Mouse (Mus musculus): Measurements from ENCODE around the gene Olfr1431. TPM values are rescaled to one million over a fixed set of nuclear protein-coding genes. Genes with fewer than 3 reads are reported as not detected.

The Olfr1431 gene
- polyA plus RNA-seq, 2 experiments: not detected

DNA sequence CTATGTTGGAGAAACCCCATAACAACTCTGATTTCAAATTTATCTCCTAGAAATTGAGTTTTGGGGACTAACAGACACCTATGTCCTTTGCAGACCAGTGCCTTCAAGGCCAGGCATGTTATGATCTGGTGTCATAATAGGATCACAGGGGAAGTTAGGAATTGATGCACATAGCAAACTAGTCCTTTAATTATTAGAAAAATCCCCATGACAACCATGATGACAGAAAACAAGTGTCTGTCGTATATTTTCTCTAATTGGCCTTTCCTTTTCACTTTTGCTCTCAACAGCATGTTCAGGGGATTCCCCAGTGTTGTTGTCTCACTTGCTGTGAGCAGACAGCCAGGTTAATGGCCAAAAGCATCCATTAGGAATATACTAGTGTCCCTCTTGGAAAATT lies 60.3 kb downstream of the Olfr1431 start, which contains the start of gene Olfr235:
Gene Olfr235, plus strand, starts transcription at position 301 of the 400 bp plus-strand sequence.
- Histone ChIP-seq H3K4me3 (replicated peaks; ENCODE audit: low read length) (no peak within 1 kb of the TSS), H3K9ac (ENCODE audit: low read depth, low read length, severe bottlenecking) (no peak within 1 kb of the TSS), H3K36me3 (ENCODE audit: control insufficient read depth, insufficient read depth, low read length) (no peaks in the 10 kb centered on the region), H3K4me1 (ENCODE audit: control insufficient read depth, insufficient read depth, low read length) (no peaks in the 10 kb centered on the region), H3K27me3 (ENCODE audit: control insufficient read depth, insufficient read depth, low read length) (no peaks in the 10 kb centered on the region), H3K27ac (replicated peaks; ENCODE audit: low read depth, low read length) (no peak within 1 kb of the TSS), H3K4me2 (replicated peaks; ENCODE audit: low read depth, low read length, severe bottlenecking) (no peak within 1 kb of the TSS), H3K9me3 (ENCODE audit: control insufficient read depth, low read length) (no peaks in the 10 kb centered on the region)
- TF ChIP-seq POLR2A (IDR thresholded peaks at IDR 0.05; ENCODE audit: borderline replicate concordance, extremely low read depth, insufficient read depth, insufficient read length): no peak
- ATAC-seq (ENCODE audit: low FRiP score, low read depth) (no peak), DNase-seq (ENCODE audit: low spot score) (no peak)
- 77% methylated on average over 1 of the region's 1 CpGs for WGBS

Other genes starting within 250 kb of the Olfr1431 start
- gene Osbp, start 234.7 kb upstream of the Olfr1431 start, polyA plus RNA-seq (2012; rRNA removed): 33.4 and 37.5 TPM in 2 replicates
- gene Osbp, start 234.7 kb upstream of the Olfr1431 start, polyA plus RNA-seq (2014; fragmentation: Nextera tagmentation; extraction: Ambion mirVana): 10.9 and 11.7 TPM in 2 replicates
- gene Olfr1423, start 159.3 kb upstream of the Olfr1431 start, polyA plus RNA-seq (2012; rRNA removed): not detected in 2 replicates
- not detected in 2 replicates for gene Olfr1423, start 159.3 kb upstream of the Olfr1431 start, polyA plus RNA-seq (2014; fragmentation: Nextera tagmentation; extraction: Ambion mirVana)
- gene Olfr1424, start 138.0 kb upstream of the Olfr1431 start, polyA plus RNA-seq (2012; rRNA removed): not detected in 2 replicates
- gene Olfr1424, start 138.0 kb upstream of the Olfr1431 start, polyA plus RNA-seq (2014; fragmentation: Nextera tagmentation; extraction: Ambion mirVana): not detected in 2 replicates
- not detected in 2 replicates for gene Olfr1425, start 122.9 kb upstream of the Olfr1431 start, polyA plus RNA-seq (2012; rRNA removed)
- not detected in 2 replicates for gene Olfr1425, start 122.9 kb upstream of the Olfr1431 start, polyA plus RNA-seq (2014; fragmentation: Nextera tagmentation; extraction: Ambion mirVana)
- gene Olfr1426, start 108.6 kb upstream of the Olfr1431 start, polyA plus RNA-seq (2012; rRNA removed): not detected in 2 replicates
- not detected in 2 replicates for gene Olfr1426, start 108.6 kb upstream of the Olfr1431 start, polyA plus RNA-seq (2014; fragmentation: Nextera tagmentation; extraction: Ambion mirVana)
- gene Olfr1427, start 97.3 kb upstream of the Olfr1431 start, polyA plus RNA-seq (2012; rRNA removed): not detected in 2 replicates
- gene Olfr1427, start 97.3 kb upstream of the Olfr1431 start, polyA plus RNA-seq (2014; fragmentation: Nextera tagmentation; extraction: Ambion mirVana): not detected in 2 replicates
- not detected in 2 replicates for gene Olfr1428, start 84.7 kb upstream of the Olfr1431 start, polyA plus RNA-seq (2012; rRNA removed)
- gene Olfr1428, start 84.7 kb upstream of the Olfr1431 start, polyA plus RNA-seq (2014; fragmentation: Nextera tagmentation; extraction: Ambion mirVana): not detected in 2 replicates
- not detected in 2 replicates for gene Olfr76, start 77.4 kb upstream of the Olfr1431 start, polyA plus RNA-seq (2012; rRNA removed)
- gene Olfr76, start 77.4 kb upstream of the Olfr1431 start, polyA plus RNA-seq (2014; fragmentation: Nextera tagmentation; extraction: Ambion mirVana): not detected in 2 replicates
- not detected in 2 replicates for gene Olfr1555-ps1, start 30.5 kb upstream of the Olfr1431 start, polyA plus RNA-seq (2012; rRNA removed)
- not detected in 2 replicates for gene Olfr1555-ps1, start 30.5 kb upstream of the Olfr1431 start, polyA plus RNA-seq (2014; fragmentation: Nextera tagmentation; extraction: Ambion mirVana)
- not detected in 2 replicates for gene Olfr1432, start 32.0 kb downstream of the Olfr1431 start, polyA plus RNA-seq (2012; rRNA removed)
- not detected in 2 replicates for gene Olfr1432, start 32.0 kb downstream of the Olfr1431 start, polyA plus RNA-seq (2014; fragmentation: Nextera tagmentation; extraction: Ambion mirVana)
- gene Olfr262, start 41.0 kb downstream of the Olfr1431 start, polyA plus RNA-seq (2012; rRNA removed): not detected in 2 replicates
- gene Olfr262, start 41.0 kb downstream of the Olfr1431 start, polyA plus RNA-seq (2014; fragmentation: Nextera tagmentation; extraction: Ambion mirVana): not detected in 2 replicates
- not detected in 2 replicates for gene Olfr235, start 60.4 kb downstream of the Olfr1431 start, polyA plus RNA-seq (2012; rRNA removed)
- gene Olfr235, start 60.4 kb downstream of the Olfr1431 start, polyA plus RNA-seq (2014; fragmentation: Nextera tagmentation; extraction: Ambion mirVana): not detected in 2 replicates
- gene Olfr1434, start 79.2 kb downstream of the Olfr1431 start, polyA plus RNA-seq (2012; rRNA removed): not detected in 2 replicates
- not detected in 2 replicates for gene Olfr1434, start 79.2 kb downstream of the Olfr1431 start, polyA plus RNA-seq (2014; fragmentation: Nextera tagmentation; extraction: Ambion mirVana)
- gene Olfr1436, start 98.5 kb downstream of the Olfr1431 start, polyA plus RNA-seq (2012; rRNA removed): not detected in 2 replicates
- gene Olfr1436, start 98.5 kb downstream of the Olfr1431 start, polyA plus RNA-seq (2014; fragmentation: Nextera tagmentation; extraction: Ambion mirVana): not detected in 2 replicates
- gene Olfr1437, start 124.5 kb downstream of the Olfr1431 start, polyA plus RNA-seq (2012; rRNA removed): not detected in 2 replicates
- not detected in 2 replicates for gene Olfr1437, start 124.5 kb downstream of the Olfr1431 start, polyA plus RNA-seq (2014; fragmentation: Nextera tagmentation; extraction: Ambion mirVana)
- not detected in 2 replicates for gene Olfr1438-ps1, start 135.3 kb downstream of the Olfr1431 start, polyA plus RNA-seq (2012; rRNA removed)
- not detected in 2 replicates for gene Olfr1438-ps1, start 135.3 kb downstream of the Olfr1431 start, polyA plus RNA-seq (2014; fragmentation: Nextera tagmentation; extraction: Ambion mirVana)
- gene Olfr1440, start 186.6 kb downstream of the Olfr1431 start, polyA plus RNA-seq (2012; rRNA removed): not detected in 2 replicates
- gene Olfr1440, start 186.6 kb downstream of the Olfr1431 start, polyA plus RNA-seq (2014; fragmentation: Nextera tagmentation; extraction: Ambion mirVana): not detected in 2 replicates
- not detected in 2 replicates for gene Olfr1441, start 216.8 kb downstream of the Olfr1431 start, polyA plus RNA-seq (2012; rRNA removed)
- not detected in 2 replicates for gene Olfr1441, start 216.8 kb downstream of the Olfr1431 start, polyA plus RNA-seq (2014; fragmentation: Nextera tagmentation; extraction: Ambion mirVana)
- not detected in 2 replicates for gene Pfpl, start 227.3 kb downstream of the Olfr1431 start, polyA plus RNA-seq (2012; rRNA removed)
- gene Pfpl, start 227.3 kb downstream of the Olfr1431 start, polyA plus RNA-seq (2014; fragmentation: Nextera tagmentation; extraction: Ambion mirVana): not detected in 2 replicates